In genomic region chr4:120952163-120952562, GRCm38 (mm10) we compare ENCODE assay signal across 8 mouse cellular contexts. TPM values are rescaled to one million over a fixed set of nuclear protein-coding genes. Genes with fewer than 3 reads are reported as not detected.
DNase-seq lines count a peak whose midpoint lies in the region; ATAC-seq and TF ChIP-seq lines count a peak whose summit lies in the region.

No protein-coding gene starts in this region.

- no peaks in the 10 kb centered on the region for H3K27me3 ChIP-seq in forebrain, embryonic 14.5 days (replicated peaks; ENCODE audit: control insufficient read depth, insufficient read depth, low read length)
- no peaks in the 10 kb centered on the region for H3K27me3 ChIP-seq in limb, embryonic 14.5 days (ENCODE audit: control insufficient read depth, insufficient read depth, low read length)

- no peak for TF ChIP-seq POLR2A in limb, embryonic 14.5 days (IDR thresholded peaks at IDR 0.05; ENCODE audit: borderline replicate concordance, extremely low read depth, insufficient read depth, insufficient read length)

- H3K9me3 ChIP-seq in ES-E14 (ENCODE audit: control insufficient read depth, insufficient read depth, low read depth, low read length), result no peaks in the 10 kb centered on the region
- H3K9me3 ChIP-seq in forebrain, embryonic 14.5 days (replicated peaks; ENCODE audit: control insufficient read depth, low read length), result no peaks in the 10 kb centered on the region
- no peaks in the 10 kb centered on the region for H3K9me3 ChIP-seq in limb, embryonic 14.5 days (ENCODE audit: control insufficient read depth, low read length)

- ATAC-seq in forebrain, embryonic 14.5 days, result no peak
- ATAC-seq in limb, embryonic 14.5 days (ENCODE audit: low FRiP score, low read depth), result no peak

- no peak overlapping the region for H3K27ac ChIP-seq in ES-E14 (ENCODE audit: insufficient read depth, low read depth, low read length, poor library complexity, severe bottlenecking)
- no peak overlapping the region for H3K27ac ChIP-seq in forebrain, embryonic 14.5 days (ENCODE audit: low read depth, low read length)
- H3K27ac ChIP-seq in limb, embryonic 14.5 days (replicated peaks; ENCODE audit: low read depth, low read length), result peak overlapping the region; percentile 80

- peak overlapping the region in 1 of 2 experiments; percentile 93; a peak in 2 of 4 replicates for H3K4me3 ChIP-seq in ES-E14 (ENCODE audit: insufficient read depth in 1 of 2, low read depth in 1 of 2, low read length in 2 of 2, poor library complexity in 1 of 2, severe bottlenecking in 1 of 2)
- peak overlapping the region; percentile 70 for H3K4me3 ChIP-seq in forebrain, embryonic 14.5 days (ENCODE audit: low read depth, low read length)
- peak overlapping the region; percentile 85 for H3K4me3 ChIP-seq in limb, embryonic 14.5 days (replicated peaks; ENCODE audit: low read length)

- 52% methylated on average over 6 of the region's 6 CpGs for WGBS in forebrain, embryonic 14.5 days
- 46% methylated on average over 6 of the region's 6 CpGs for WGBS in limb, embryonic 14.5 days

- no peak overlapping the region for H3K9ac ChIP-seq in ES-E14 (ENCODE audit: insufficient read depth, low read depth, low read length, poor library complexity, severe bottlenecking)
- H3K9ac ChIP-seq in forebrain, embryonic 14.5 days (ENCODE audit: low read length), result peak overlapping the region; percentile 83
- peak overlapping the region; percentile 81 for H3K9ac ChIP-seq in limb, embryonic 14.5 days (ENCODE audit: low read depth, low read length, severe bottlenecking)

- in situ Hi-C loops in ES-E14 (cut with MboI; ENCODE audit: low sequenced_read_pairs in 2 of 2, unreplicated experiment in 2 of 2), result no loop called here

- no peaks in the 10 kb centered on the region for H3K4me1 ChIP-seq in ES-E14 (ENCODE audit: control insufficient read depth in 2 of 2, insufficient read depth in 2 of 2, low read length in 2 of 2, poor library complexity in 1 of 2)
- H3K4me1 ChIP-seq in forebrain, embryonic 14.5 days (ENCODE audit: control insufficient read depth, insufficient read depth, low read length), result peaks cover 7% of the 10 kb centered on the region; the same call in 1 of the 2 replicates
- H3K4me1 ChIP-seq in limb, embryonic 14.5 days (ENCODE audit: control insufficient read depth, insufficient read depth, low read length), result peaks cover 6% of the 10 kb centered on the region; the same call in 1 of the 2 replicates

- H3K36me3 ChIP-seq in ES-E14 (ENCODE audit: control insufficient read depth, insufficient read depth, low read length, poor library complexity, severe bottlenecking), result no peaks in the 10 kb centered on the region; the same call in 1 of the 2 replicates
- no peaks in the 10 kb centered on the region for H3K36me3 ChIP-seq in forebrain, embryonic 14.5 days (ENCODE audit: control insufficient read depth, insufficient read depth, low read length)
- H3K36me3 ChIP-seq in limb, embryonic 14.5 days (ENCODE audit: control insufficient read depth, insufficient read depth, low read length), result peaks cover 4% of the 10 kb centered on the region; the same call in 1 of the 2 replicates

- H3K4me2 ChIP-seq in forebrain, embryonic 14.5 days (ENCODE audit: low read length), result peak overlapping the region; percentile 61
- H3K4me2 ChIP-seq in limb, embryonic 14.5 days (replicated peaks; ENCODE audit: low read depth, low read length, severe bottlenecking), result peak overlapping the region; percentile 78

- DNase-seq in embryo, embryonic 10.5 days (ENCODE audit: low spot score), result peak; percentile 26
- no peak for DNase-seq in embryo, embryonic 10 days (ENCODE audit: low spot score)
- DNase-seq in ES-E14 (ENCODE audit: low read depth, low spot score), result peak; percentile 3
- DNase-seq in forebrain, embryonic 14.5 days (ENCODE audit: low spot score), result no peak
- no peak for DNase-seq in limb, embryonic 14.5 days (ENCODE audit: low spot score)
- peak; percentile 55 for DNase-seq in naive thymus-derived CD4-positive, alpha-beta T cell, adult 2 months (ENCODE audit: low read depth)
- DNase-seq in cerebellum, adult 8-10 months, result no peak
- no peak for DNase-seq in cerebellum, adult 11-12 months

TF ChIP-seq in ES-E14, 5 proteins besides CTCF, POLR2A, EP300 and RAD21:
- TF ChIP-seq ZNF384 (IDR thresholded peaks at IDR 0.05; ENCODE audit: low read depth, low read length) (no peak), MAFK (IDR thresholded peaks at IDR 0.05; ENCODE audit: insufficient read depth, low read depth, low read length) (no peak), CHD2 (IDR thresholded peaks at IDR 0.05; ENCODE audit: low read depth, low read length) (no peak)

RNA-seq across cellular contexts. Expression of gene Zfp69, which starts 0.7 kb away (rescaled TPM):
- total RNA-seq in ES-E14 (2012; rRNA removed), result 3.7 and 4.5 TPM in 2 replicates
- polyA plus RNA-seq in forebrain, embryonic 14.5 days (2014; fragmentation: Nextera tagmentation; extraction: Ambion mirVana), result 5.1 and 5.3 TPM in 2 replicates
- 5.5 and 6.0 TPM in 2 replicates for polyA plus RNA-seq in limb, embryonic 14.5 days (2012; rRNA removed)
- 7.5 and 8.7 TPM in 2 replicates for polyA plus RNA-seq in limb, embryonic 14.5 days (2014; fragmentation: Nextera tagmentation; extraction: Ambion mirVana)

RNA-seq across cellular contexts. Expression of gene Exo5, which starts 27.3 kb away (rescaled TPM):
- total RNA-seq in ES-E14 (2012; rRNA removed), result 8.9 and 13.3 TPM in 2 replicates
- 36.5 and 41.4 TPM in 2 replicates for polyA plus RNA-seq in forebrain, embryonic 14.5 days (2014; fragmentation: Nextera tagmentation; extraction: Ambion mirVana)
- polyA plus RNA-seq in limb, embryonic 14.5 days (2012; rRNA removed), result 19.5 and 25.4 TPM in 2 replicates
- 24.8 and 25.2 TPM in 2 replicates for polyA plus RNA-seq in limb, embryonic 14.5 days (2014; fragmentation: Nextera tagmentation; extraction: Ambion mirVana)

Comparison
In these comparisons a context has a peak if more than half of its experiments do, and no peak if none do; other contexts are left out.
1. DNase-seq: peak in embryo, embryonic 10.5 days (single experiment), ES-E14 (single experiment) and naive thymus-derived CD4-positive, alpha-beta T cell, adult 2 months (single experiment); none in embryo, embryonic 10 days (single experiment), forebrain, embryonic 14.5 days (single experiment), limb, embryonic 14.5 days (single experiment), cerebellum, adult 8-10 months (single experiment) and cerebellum, adult 11-12 months (single experiment).